Mouse (Mus musculus) midbrain, embryonic 15.5 days (tissue): ENCODE data around the gene Art1. TPM values are rescaled to one million over a fixed set of nuclear protein-coding genes. Genes with fewer than 3 reads are reported as not detected.

Experiments
- ATAC-seq: fragments of 200-750 bp; cut with Nextera tagmentation; replicated peaks from 2 replicates; pipeline ENCODE4 v1.8.0; 2017; ENCODE audit warnings: moderate TSS enrichment
- H3K27ac ChIP-seq: fragments of 300-500 bp; sonication (generic); 2 replicates; pipeline ENCODE4 v1.5.1; 2015; ENCODE audit warnings: mild to moderate bottlenecking, inconsistent platforms
- H3K27me3 ChIP-seq: fragments of 300-500 bp; sonication (generic); replicated peaks from 2 replicates; pipeline ENCODE4 v1.6.1; 2015; ENCODE audit warnings: inconsistent platforms
- H3K36me3 ChIP-seq: fragments of 300-500 bp; sonication (generic); replicated peaks from 2 replicates; pipeline ENCODE4 v1.6.1; 2015; ENCODE audit warnings: inconsistent platforms
- H3K4me1 ChIP-seq: fragments of 300-500 bp; sonication (generic); 2 replicates; pipeline ENCODE4 v1.6.1; 2015; ENCODE audit warnings: inconsistent platforms
- H3K4me2 ChIP-seq: fragments of 300-500 bp; sonication (generic); 2 replicates; pipeline ENCODE4 v1.6.1; 2015; ENCODE audit warnings: inconsistent platforms, mild to moderate bottlenecking, moderate library complexity
- H3K4me3 ChIP-seq: fragments of 300-500 bp; sonication (generic); 2 replicates; pipeline ENCODE4 v1.5.1; 2015; ENCODE audit warnings: mild to moderate bottlenecking, inconsistent platforms
- H3K9ac ChIP-seq: fragments of 300-500 bp; sonication (generic); 2 replicates; pipeline ENCODE4 v1.6.1; 2015; ENCODE audit warnings: mild to moderate bottlenecking, inconsistent platforms
- H3K9me3 ChIP-seq: fragments of 300-500 bp; sonication (generic); 2 replicates; pipeline ENCODE4 v1.6.1; 2016; ENCODE audit warnings: inconsistent platforms
- WGBS: fragments of 180-500 bp; shearing (Covaris S2); methylation state at CpG from one replicate; pipeline ENCODE4 v1.1.7; 2015; ENCODE audit warnings: mixed read lengths; 5-methylcytosine and 5-hydroxymethylcytosine counted together
- polyA plus RNA-seq: library from polyadenylated mRNA; unstranded; fragments of >200 nt; fragmentation: Nextera tagmentation; extraction: Ambion mirVana; gene quantifications from 2 replicates; pipeline ENCODE4 v1.2.1, GENCODE M21; 2015

The Art1 gene
- 0.36 and 0.37 TPM in 2 replicates for polyA plus RNA-seq

GRCm38 (mm10) chr7:102101487-102101886 is at the start of gene Art1:
Gene Art1, plus strand, starts transcription at chr7:102101743.
- ATAC-seq: no peak
- 42% methylated on average over 5 of the region's 5 CpGs for WGBS
- H3K36me3 ChIP-seq: no peaks in the 10 kb centered on the region
- no peak within 1 kb of the TSS for H3K9ac ChIP-seq
- H3K27ac ChIP-seq: no peak within 1 kb of the TSS
- H3K27me3 ChIP-seq: no peaks in the 10 kb centered on the region
- no peak within 1 kb of the TSS for H3K4me2 ChIP-seq
- H3K4me1 ChIP-seq: peaks cover 9% of the 10 kb centered on the region
- no peaks in the 10 kb centered on the region for H3K9me3 ChIP-seq
- H3K4me3 ChIP-seq: no peak within 1 kb of the TSS

GRCm38 (mm10) chr7:102061353-102061752 is 40.2 kb upstream of the Art1 start:
- no peak for ATAC-seq
- Histone ChIP-seq H3K27me3 (no peaks in the 10 kb centered on the region), H3K4me1 (peaks cover 32% of the 10 kb centered on the region), H3K4me2 (no peak overlapping the region), H3K4me3 (no peak overlapping the region), H3K9ac (no peak overlapping the region), H3K9me3 (no peaks in the 10 kb centered on the region), H3K36me3 (0 out of 2 replicates have a peak, but pooled peaks cover 10% of the 10 kb centered on the region), H3K27ac (no peak overlapping the region)
- whole genome bisulfite sequencing: 96% methylated on average over 3 of the region's 3 CpGs

- Histone ChIP-seq H3K4me1 (peaks cover 36% of the 10 kb centered on the region), H3K9me3 (no peaks in the 10 kb centered on the region), H3K4me2 (no peak overlapping the region), H3K36me3 (0 out of 2 replicates have a peak, but pooled peaks cover 6% of the 10 kb centered on the region), H3K27me3 (no peaks in the 10 kb centered on the region), H3K9ac (no peak overlapping the region), H3K27ac (no peak overlapping the region), H3K4me3 (no peak overlapping the region)
- 93% methylated on average over 1 of the region's 1 CpGs for WGBS
- ATAC-seq: no peak
These were observed 39.3 kb upstream of the Art1 start for GRCm38 (mm10) chr7:102062203-102062602.

GRCm38 (mm10) chr7:102063891-102064290 is 37.7 kb upstream of the Art1 start:
- no peak overlapping the region for H3K9ac ChIP-seq
- no peak overlapping the region for H3K27ac ChIP-seq
- ATAC-seq: no peak
- 0 out of 2 replicates have a peak, but pooled peaks cover 5% of the 10 kb centered on the region for H3K36me3 ChIP-seq
- peak overlapping the region; percentile 69 for H3K4me2 ChIP-seq
- peak overlapping the region; percentile 77 for H3K4me3 ChIP-seq
- H3K27me3 ChIP-seq: no peaks in the 10 kb centered on the region
- peaks cover 36% of the 10 kb centered on the region for H3K4me1 ChIP-seq
- 90% methylated on average over 9 of the region's 9 CpGs for WGBS
- no peaks in the 10 kb centered on the region for H3K9me3 ChIP-seq

GRCm38 (mm10) chr7:102064655-102065045 is 36.9 kb upstream of the Art1 start:
- Histone ChIP-seq H3K4me3 (peak overlapping the region; percentile 77), H3K4me2 (peak overlapping the region; percentile 69), H3K27ac (peak overlapping the region; percentile 87), H3K27me3 (no peaks in the 10 kb centered on the region), H3K4me1 (peaks cover 36% of the 10 kb centered on the region), H3K9ac (peak overlapping the region; percentile 80), H3K9me3 (no peaks in the 10 kb centered on the region), H3K36me3 (no peaks in the 10 kb centered on the region)
- peak; percentile 75 for ATAC-seq
- WGBS: 2% methylated on average over 9 of the region's 9 CpGs

GRCm38 (mm10) chr7:102065046-102065891 is 36.3 kb upstream of the Art1 start, which contains the start of the genes Rnf121, Xndc1 and Xntrpc:
Gene Rnf121, minus strand, starts transcription at chr7:102065469.
Gene Xndc1, plus strand, starts transcription at chr7:102065511.
Gene Xntrpc, plus strand, starts transcription at chr7:102065713.
- H3K9me3 ChIP-seq: no peaks in the 10 kb centered on the region
- H3K27ac ChIP-seq: peak within 1 kb of the TSS; percentile 87
- peak; percentile 99 for ATAC-seq
- peak within 1 kb of the TSS; percentile 80 for H3K9ac ChIP-seq
- peak within 1 kb of the TSS; percentile 77 for H3K4me3 ChIP-seq
- no peaks in the 10 kb centered on the region for H3K36me3 ChIP-seq
- peaks cover 36% of the 10 kb centered on the region for H3K4me1 ChIP-seq
- H3K27me3 ChIP-seq: no peaks in the 10 kb centered on the region
- H3K4me2 ChIP-seq: peak within 1 kb of the TSS; percentile 69
- WGBS: under 1% methylated on average over 56 of the region's 56 CpGs

GRCm38 (mm10) chr7:102066363-102066762 is 35.2 kb upstream of the Art1 start:
- H3K27me3 ChIP-seq: no peaks in the 10 kb centered on the region
- no peak overlapping the region for H3K27ac ChIP-seq
- H3K4me1 ChIP-seq: peaks cover 35% of the 10 kb centered on the region
- H3K9me3 ChIP-seq: no peaks in the 10 kb centered on the region
- no peak overlapping the region for H3K9ac ChIP-seq
- 85% methylated on average over 6 of the region's 6 CpGs for WGBS
- 0 out of 2 replicates have a peak, but pooled peaks cover 3% of the 10 kb centered on the region for H3K36me3 ChIP-seq
- no peak for ATAC-seq
- H3K4me2 ChIP-seq: peak overlapping the region; percentile 69
- peak overlapping the region; percentile 77 for H3K4me3 ChIP-seq

- Histone ChIP-seq H3K4me2 (no peak overlapping the region), H3K27me3 (no peaks in the 10 kb centered on the region), H3K9me3 (no peaks in the 10 kb centered on the region), H3K9ac (no peak overlapping the region), H3K36me3 (peaks cover 54% of the 10 kb centered on the region; the same call in 1 of the 2 replicates), H3K4me3 (no peak overlapping the region), H3K27ac (no peak overlapping the region), H3K4me1 (no peaks in the 10 kb centered on the region)
- 81% methylated on average over 7 of the region's 7 CpGs for WGBS
- ATAC-seq: no peak
These were observed 24.7 kb upstream of the Art1 start for GRCm38 (mm10) chr7:102076714-102077296.

- Histone ChIP-seq H3K9ac (no peak overlapping the region), H3K27ac (no peak overlapping the region), H3K9me3 (no peaks in the 10 kb centered on the region), H3K27me3 (no peaks in the 10 kb centered on the region), H3K4me2 (no peak overlapping the region), H3K36me3 (peaks cover 45% of the 10 kb centered on the region; the same call in 1 of the 2 replicates), H3K4me3 (no peak overlapping the region), H3K4me1 (no peaks in the 10 kb centered on the region)
- no peak for ATAC-seq
- WGBS: 73% methylated on average over 7 of the region's 7 CpGs
These were observed 23.0 kb upstream of the Art1 start for GRCm38 (mm10) chr7:102078517-102078916.

- Histone ChIP-seq H3K9ac (no peak overlapping the region), H3K27ac (no peak overlapping the region), H3K4me1 (no peaks in the 10 kb centered on the region), H3K27me3 (no peaks in the 10 kb centered on the region), H3K36me3 (peaks cover 35% of the 10 kb centered on the region; the same call in 1 of the 2 replicates), H3K4me3 (no peak overlapping the region), H3K9me3 (no peaks in the 10 kb centered on the region), H3K4me2 (no peak overlapping the region)
- no peak for ATAC-seq
- WGBS: 92% methylated on average over 8 of the region's 8 CpGs
These were observed 21.2 kb upstream of the Art1 start for GRCm38 (mm10) chr7:102080311-102080710.

GRCm38 (mm10) chr7:102081784-102082183 is 19.8 kb upstream of the Art1 start:
- Histone ChIP-seq H3K4me3 (no peak overlapping the region), H3K27ac (no peak overlapping the region), H3K9ac (no peak overlapping the region), H3K27me3 (no peaks in the 10 kb centered on the region), H3K4me1 (no peaks in the 10 kb centered on the region), H3K9me3 (no peaks in the 10 kb centered on the region), H3K36me3 (peaks cover 30% of the 10 kb centered on the region; the same call in 1 of the 2 replicates), H3K4me2 (no peak overlapping the region)
- no peak for ATAC-seq
- WGBS: 98% methylated on average over 5 of the region's 5 CpGs

GRCm38 (mm10) chr7:102082816-102083215 is 18.7 kb upstream of the Art1 start, which contains the start of gene Trpc2:
Gene Trpc2, plus strand, starts transcription at chr7:102083116.
- Histone ChIP-seq H3K27me3 (no peaks in the 10 kb centered on the region), H3K36me3 (peaks cover 30% of the 10 kb centered on the region; the same call in 1 of the 2 replicates), H3K4me1 (no peaks in the 10 kb centered on the region), H3K9me3 (no peaks in the 10 kb centered on the region), H3K9ac (no peak within 1 kb of the TSS), H3K4me3 (no peak within 1 kb of the TSS), H3K4me2 (no peak within 1 kb of the TSS), H3K27ac (no peak within 1 kb of the TSS)
- ATAC-seq: no peak
- 89% methylated on average over 5 of the region's 5 CpGs for WGBS
